Mouse (Mus musculus): ENCODE results near the gene Odf2. TPM values are rescaled to one million over a fixed set of nuclear protein-coding genes. Genes with fewer than 3 reads are reported as not detected.
"Not testable (repeated sequence)": the region's sequence is repeated elsewhere in the genome, so short reads cannot be mapped to it uniquely, and the experiment has no call there.

Gene Odf2
- polyA plus RNA-seq, 1 experiment from 2014 or later, result 72.1 TPM

DNA sequence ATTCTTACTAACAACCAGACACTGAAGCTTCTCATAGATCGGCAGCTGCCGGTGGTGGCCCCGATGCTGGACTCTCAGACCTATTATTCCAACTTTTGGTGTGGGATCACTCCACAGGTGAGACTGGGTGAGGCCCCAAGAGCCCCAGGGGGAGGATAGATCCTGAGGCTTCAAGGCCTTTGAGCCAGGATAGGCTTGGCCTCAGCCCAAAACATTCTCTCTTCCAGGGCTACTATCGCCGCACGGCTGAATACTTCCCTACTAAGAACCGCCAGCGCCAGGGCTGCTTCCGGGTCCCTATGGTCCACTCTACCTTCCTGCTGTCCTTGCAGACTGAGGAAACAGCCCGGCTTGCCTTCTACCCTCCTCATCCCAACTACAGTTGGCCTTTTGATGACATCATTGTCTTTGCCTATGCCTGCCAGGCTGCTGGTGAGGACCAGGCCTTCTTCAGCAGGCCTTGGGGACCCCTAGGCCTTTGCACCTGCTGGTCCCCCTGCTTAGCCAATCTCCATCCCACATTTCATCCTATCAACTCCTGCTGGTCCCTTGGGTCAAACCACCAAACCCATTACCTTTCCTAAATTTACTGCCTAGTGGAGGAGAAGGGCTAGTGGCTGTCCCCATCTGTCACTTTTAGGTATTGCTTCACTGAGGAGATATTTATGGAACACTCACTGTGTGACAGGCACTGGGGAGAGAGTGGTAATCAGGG, 16.3 kb upstream of the Odf2 start:
- no peaks in the 10 kb centered on the region for H3K27me3 ChIP-seq (replicated peaks)
- peak overlapping the region; percentile 1; the same call in 1 of the 2 replicates for H3K4me2 ChIP-seq
- 0 out of 2 replicates have a peak overlapping the region, but pooled peaks have one; percentile 23 for H3K9ac ChIP-seq
- 90% methylated on average over 10 of the region's 10 CpGs for WGBS (ENCODE audit: insufficient replicate concordance)
- peaks cover 69% of the 10 kb centered on the region for H3K36me3 ChIP-seq
- H3K27ac ChIP-seq, result no peak overlapping the region
- H3K4me3 ChIP-seq, result no peak overlapping the region
- H3K9me3 ChIP-seq (replicated peaks), result no peaks in the 10 kb centered on the region
- ATAC-seq, result no peak
- H3K4me1 ChIP-seq, result peaks cover 48% of the 10 kb centered on the region

DNA sequence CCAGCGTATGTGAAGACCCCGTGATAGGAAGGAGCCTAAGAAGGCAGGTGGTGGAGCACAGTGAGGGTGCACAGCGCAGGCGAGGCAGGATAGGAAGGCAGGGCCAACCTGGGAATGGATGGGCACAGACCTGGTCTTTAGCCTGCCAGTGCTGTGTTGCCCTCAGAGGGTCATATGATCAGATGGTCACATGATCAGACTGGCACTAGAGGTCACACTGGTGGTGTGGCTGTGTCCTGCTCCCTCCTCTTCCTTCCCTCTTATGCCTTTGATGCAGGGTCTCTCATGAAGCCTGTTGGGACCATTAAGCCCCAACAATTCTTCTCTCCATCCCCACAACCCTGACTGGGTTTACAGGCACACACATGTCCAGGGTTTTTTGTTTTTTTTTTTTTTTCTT, 15.2 kb upstream of the Odf2 start:
- Histone ChIP-seq H3K4me2 (no peak overlapping the region), H3K27me3 (replicated peaks) (no peaks in the 10 kb centered on the region), H3K36me3 (peaks cover 80% of the 10 kb centered on the region), H3K4me1 (peaks cover 42% of the 10 kb centered on the region), H3K9me3 (replicated peaks) (no peaks in the 10 kb centered on the region), H3K27ac (peak overlapping the region; percentile 55; the same call in 1 of the 2 replicates), H3K9ac (no peak overlapping the region), H3K4me3 (no peak overlapping the region)
- ATAC-seq, result no peak
- 84% methylated on average over 4 of the region's 4 CpGs for WGBS (ENCODE audit: insufficient replicate concordance)

DNA sequence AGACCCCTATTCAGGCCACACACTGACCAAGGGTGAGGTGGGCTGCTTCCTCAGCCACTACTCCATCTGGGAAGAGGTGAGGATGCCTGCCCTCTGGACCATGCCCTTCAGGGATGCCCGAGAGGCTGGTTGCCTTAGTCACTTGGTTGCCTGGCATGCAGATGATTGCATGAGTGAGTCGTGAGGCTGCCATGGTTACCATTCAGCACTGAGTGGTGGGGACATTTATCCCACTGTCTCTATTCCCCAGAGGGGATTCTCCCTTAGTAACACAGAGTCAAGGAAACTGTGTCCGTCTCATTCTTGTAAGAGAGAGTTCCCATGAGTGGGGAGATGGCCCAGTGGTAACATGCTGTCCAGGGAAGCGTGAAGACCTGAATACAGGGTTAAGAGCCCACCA, 11.0 kb upstream of the Odf2 start:
- Histone ChIP-seq H3K9me3 (replicated peaks) (no peaks in the 10 kb centered on the region), H3K4me1 (peaks cover 9% of the 10 kb centered on the region), H3K4me2 (no peak overlapping the region), H3K27ac (no peak overlapping the region), H3K27me3 (replicated peaks) (no peaks in the 10 kb centered on the region), H3K36me3 (peaks cover 88% of the 10 kb centered on the region), H3K4me3 (no peak overlapping the region), H3K9ac (no peak overlapping the region)
- ATAC-seq, result no peak
- 85% methylated on average over 4 of the region's 4 CpGs for WGBS (ENCODE audit: insufficient replicate concordance)

DNA sequence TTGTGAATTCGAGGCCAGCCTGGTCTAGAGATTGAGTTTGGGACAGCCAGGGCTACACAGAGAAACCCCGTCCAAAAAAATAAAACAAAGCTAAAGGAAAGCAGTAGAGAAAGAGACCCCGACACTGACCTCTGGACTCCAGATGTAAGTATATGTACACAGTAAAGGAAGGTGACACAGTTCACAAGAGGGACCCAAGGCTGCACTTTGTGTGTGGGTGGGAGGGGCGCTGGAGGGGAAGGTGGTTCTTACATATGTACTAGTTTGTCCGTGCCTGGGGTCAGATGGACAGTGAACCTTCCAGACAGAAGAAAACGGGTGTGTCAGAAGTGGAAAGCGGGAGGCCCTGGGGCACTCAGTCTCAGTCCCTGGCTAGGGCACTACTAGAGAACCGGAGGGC, 9.8 kb upstream of the Odf2 start:
- H3K9me3 ChIP-seq (replicated peaks), result no peaks in the 10 kb centered on the region
- no peak overlapping the region for H3K27ac ChIP-seq
- H3K4me3 ChIP-seq, result no peak overlapping the region
- peaks cover 77% of the 10 kb centered on the region for H3K36me3 ChIP-seq
- H3K4me1 ChIP-seq, result no peaks in the 10 kb centered on the region
- 73% methylated on average over 8 of the region's 8 CpGs for WGBS (ENCODE audit: insufficient replicate concordance)
- H3K4me2 ChIP-seq, result no peak overlapping the region
- no peak for ATAC-seq
- no peaks in the 10 kb centered on the region for H3K27me3 ChIP-seq (replicated peaks)
- H3K9ac ChIP-seq, result no peak overlapping the region

DNA sequence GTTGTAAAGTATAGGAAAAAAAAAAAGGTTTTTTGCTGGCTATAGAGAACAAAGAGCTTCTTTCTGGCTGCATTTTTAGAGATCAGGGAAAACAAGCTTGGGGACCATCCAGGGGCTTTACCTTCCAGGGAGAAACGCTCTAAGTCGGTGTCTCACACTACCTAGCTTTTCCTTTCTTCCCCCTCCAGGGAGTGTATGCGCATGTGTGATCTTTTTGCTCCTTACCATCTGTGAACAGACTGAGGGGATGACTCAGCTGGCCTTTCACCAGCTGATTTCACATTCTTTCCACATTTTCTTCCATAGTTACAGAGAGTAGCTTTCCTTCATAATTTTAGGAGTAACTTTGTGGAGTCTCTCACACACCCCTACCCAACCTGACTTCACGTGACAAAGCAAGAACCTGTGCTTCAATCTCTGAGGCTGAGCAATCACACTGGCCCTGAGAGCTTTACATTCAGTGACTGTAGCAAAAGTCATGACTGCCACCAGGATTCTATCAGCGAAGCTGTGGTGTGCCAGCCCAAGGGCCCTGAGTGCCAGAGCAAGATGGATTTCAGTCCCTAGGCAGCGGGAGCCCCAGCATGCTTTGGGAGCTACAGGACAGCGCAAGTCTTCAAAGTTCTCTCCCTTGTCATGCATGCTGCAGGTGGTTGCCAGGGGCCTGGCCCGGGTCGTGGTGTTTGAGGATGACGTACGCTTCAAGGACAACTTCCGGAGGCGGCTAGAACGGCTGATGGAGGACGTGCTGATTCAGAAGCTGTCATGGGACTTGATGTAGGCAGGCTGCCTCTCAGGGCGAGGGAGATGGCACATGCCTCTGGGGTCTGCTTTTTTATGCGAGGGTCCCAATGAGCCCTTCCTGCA, 8.8 kb upstream of the Odf2 start:
- Histone ChIP-seq H3K27ac (no peak overlapping the region), H3K9me3 (replicated peaks) (no peaks in the 10 kb centered on the region), H3K4me3 (no peak overlapping the region), H3K27me3 (replicated peaks) (no peaks in the 10 kb centered on the region), H3K4me2 (no peak overlapping the region), H3K4me1 (no peaks in the 10 kb centered on the region), H3K36me3 (peaks cover 67% of the 10 kb centered on the region), H3K9ac (no peak overlapping the region)
- 73% methylated on average over 17 of the region's 17 CpGs for WGBS (ENCODE audit: insufficient replicate concordance)
- ATAC-seq, result no peak

DNA sequence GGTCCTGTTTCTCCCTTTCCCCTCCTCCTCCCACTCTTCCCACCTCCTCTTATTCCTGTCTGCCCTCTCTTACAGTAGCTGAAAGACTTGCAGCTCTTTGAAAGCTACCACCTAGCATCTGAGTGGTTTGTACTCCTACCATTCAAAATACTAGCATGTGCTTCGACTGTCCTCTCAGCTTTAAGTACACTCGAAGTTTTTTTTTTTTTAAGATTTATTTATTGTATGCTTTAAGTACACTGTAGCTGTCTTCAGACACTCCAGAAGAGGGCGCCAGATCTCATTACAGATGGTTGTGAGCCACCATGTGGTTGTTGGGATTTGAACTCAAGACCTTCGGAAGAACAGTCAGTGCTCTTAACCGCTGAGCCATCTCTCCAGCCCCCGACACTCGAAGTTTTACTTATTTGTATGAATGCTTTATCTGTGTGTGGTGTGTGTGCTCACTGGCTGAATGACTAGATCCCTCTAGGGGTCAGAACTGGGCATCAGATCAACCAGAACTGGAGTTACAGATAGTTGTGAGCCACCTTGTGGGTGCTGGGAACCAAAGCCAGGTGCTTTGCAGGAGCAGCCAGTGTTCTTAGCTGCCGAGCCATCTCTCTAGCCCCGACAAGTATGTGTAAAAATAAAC, 2.2 kb upstream of the Odf2 start:
- H3K27ac ChIP-seq; H3K36me3 ChIP-seq; H3K9me3 ChIP-seq (replicated peaks); H3K4me2 ChIP-seq; ATAC-seq; H3K9ac ChIP-seq; H3K4me3 ChIP-seq: not testable (repeated sequence)
- peaks cover 16% of the 10 kb centered on the region for H3K27me3 ChIP-seq (replicated peaks)
- 62% methylated on average over 9 of the region's 9 CpGs for WGBS (ENCODE audit: insufficient replicate concordance)
- H3K4me1 ChIP-seq, result peaks cover 21% of the 10 kb centered on the region

DNA sequence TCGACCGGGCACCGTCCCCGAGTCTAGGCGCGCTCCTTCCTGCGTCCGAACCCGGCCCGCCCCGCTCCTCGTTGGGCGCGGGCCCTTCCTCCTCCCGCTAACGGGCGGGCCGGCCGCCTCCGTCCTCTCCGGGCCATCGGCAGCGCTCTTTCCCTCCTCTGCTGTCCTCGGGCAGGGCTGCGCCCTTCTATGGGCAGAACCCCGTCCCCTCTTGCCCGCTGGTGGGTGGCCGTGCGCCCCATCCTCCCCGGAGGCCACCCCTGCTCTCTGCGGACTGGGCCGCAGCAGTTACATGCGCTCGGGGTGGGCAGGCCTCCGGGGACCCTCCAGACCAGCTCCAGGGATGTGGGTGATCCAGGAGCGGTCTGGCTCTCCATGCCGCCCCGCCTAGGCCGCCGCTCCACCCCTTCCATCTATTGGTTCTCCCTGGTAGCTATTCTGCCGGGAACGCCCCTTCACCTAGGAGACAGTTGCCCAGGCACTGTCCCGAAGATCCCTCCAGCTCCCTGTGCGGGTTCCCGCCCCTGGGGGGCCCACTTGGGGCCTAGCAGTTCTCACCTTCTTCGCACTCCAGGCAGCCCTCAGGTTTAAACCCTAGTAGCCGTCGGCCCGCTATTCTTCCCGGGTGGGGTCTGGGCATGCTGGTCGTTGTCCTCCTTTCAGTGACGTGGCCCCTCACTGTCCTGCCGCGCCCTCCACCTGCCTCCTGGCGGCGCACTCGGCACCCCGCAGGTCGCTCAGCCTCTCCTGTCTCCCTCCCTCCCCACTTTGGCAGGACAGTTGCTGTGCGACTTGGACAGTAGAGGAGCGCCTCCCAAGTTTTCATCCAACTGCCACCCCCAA, 1.2 kb downstream of the Odf2 start:
- Histone ChIP-seq H3K9ac (peak overlapping the region; percentile 97), H3K4me3 (peak overlapping the region; percentile 100), H3K36me3 (peaks cover 41% of the 10 kb centered on the region), H3K9me3 (replicated peaks) (no peaks in the 10 kb centered on the region), H3K27me3 (replicated peaks) (peaks cover 16% of the 10 kb centered on the region), H3K4me2 (peak overlapping the region; percentile 93), H3K4me1 (peaks cover 25% of the 10 kb centered on the region), H3K27ac (peak overlapping the region; percentile 94)
- ATAC-seq, result peak; percentile 94
- WGBS (ENCODE audit: insufficient replicate concordance), result under 1% methylated on average over 56 of the region's 61 CpGs

DNA sequence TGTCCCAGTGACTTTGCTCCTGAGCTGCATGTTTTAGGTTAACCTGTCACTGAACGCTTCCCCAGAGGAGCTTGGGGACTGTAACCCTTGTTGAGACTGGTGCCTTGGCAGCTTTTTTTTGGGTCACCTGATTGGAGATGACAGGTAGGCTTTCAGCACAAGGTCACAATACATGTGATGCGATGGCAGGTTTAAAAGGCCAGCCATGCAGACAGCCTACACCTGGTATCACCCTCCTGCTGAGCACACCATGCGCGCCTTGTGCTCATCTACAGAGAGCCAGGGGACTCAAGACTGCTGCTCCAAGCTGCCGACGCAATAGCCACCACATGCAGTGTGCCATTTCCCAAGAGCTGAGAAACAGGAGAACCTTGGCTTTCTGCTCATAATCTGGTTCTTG, 2.8 kb downstream of the Odf2 start:
- Histone ChIP-seq H3K4me3 (no peak overlapping the region), H3K36me3 (peaks cover 55% of the 10 kb centered on the region), H3K4me2 (peak overlapping the region; percentile 93), H3K27me3 (replicated peaks) (peaks cover 14% of the 10 kb centered on the region), H3K9me3 (replicated peaks) (no peaks in the 10 kb centered on the region), H3K9ac (no peak overlapping the region), H3K27ac (0 out of 2 replicates have a peak overlapping the region, but pooled peaks have one; percentile 2), H3K4me1 (peaks cover 25% of the 10 kb centered on the region)
- WGBS (ENCODE audit: insufficient replicate concordance), result 91% methylated on average over 6 of the region's 6 CpGs
- ATAC-seq, result no peak

DNA sequence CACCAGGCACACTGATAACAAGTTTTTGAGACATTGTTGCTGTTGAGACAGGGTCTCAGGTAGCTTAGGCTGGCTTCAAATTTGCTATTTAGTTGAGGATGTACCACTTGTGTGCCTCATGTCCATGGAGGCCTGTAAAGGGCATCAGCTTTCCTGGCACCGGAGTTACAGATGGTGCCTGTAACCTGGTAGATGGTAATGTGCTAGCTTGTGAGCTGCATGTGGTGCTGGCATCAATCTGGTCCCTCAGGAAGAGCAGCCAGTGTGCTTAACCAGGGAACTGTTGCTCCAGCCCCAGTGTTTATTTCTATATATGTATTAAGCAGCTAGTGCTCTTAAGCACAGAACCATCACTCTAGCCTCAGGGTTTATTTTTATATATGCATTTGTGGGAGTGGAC, 7.0 kb downstream of the Odf2 start:
- H3K9ac ChIP-seq, result no peak overlapping the region
- H3K9me3 ChIP-seq (replicated peaks), result no peaks in the 10 kb centered on the region
- no peak overlapping the region for H3K27ac ChIP-seq
- whole genome bisulfite sequencing (ENCODE audit: insufficient replicate concordance), result 96% methylated on average over 1 of the region's 1 CpGs
- no peak overlapping the region for H3K4me3 ChIP-seq
- ATAC-seq, result no peak
- no peak overlapping the region for H3K4me2 ChIP-seq
- peaks cover 98% of the 10 kb centered on the region for H3K36me3 ChIP-seq
- no peaks in the 10 kb centered on the region for H3K27me3 ChIP-seq (replicated peaks)
- peaks cover 10% of the 10 kb centered on the region for H3K4me1 ChIP-seq

DNA sequence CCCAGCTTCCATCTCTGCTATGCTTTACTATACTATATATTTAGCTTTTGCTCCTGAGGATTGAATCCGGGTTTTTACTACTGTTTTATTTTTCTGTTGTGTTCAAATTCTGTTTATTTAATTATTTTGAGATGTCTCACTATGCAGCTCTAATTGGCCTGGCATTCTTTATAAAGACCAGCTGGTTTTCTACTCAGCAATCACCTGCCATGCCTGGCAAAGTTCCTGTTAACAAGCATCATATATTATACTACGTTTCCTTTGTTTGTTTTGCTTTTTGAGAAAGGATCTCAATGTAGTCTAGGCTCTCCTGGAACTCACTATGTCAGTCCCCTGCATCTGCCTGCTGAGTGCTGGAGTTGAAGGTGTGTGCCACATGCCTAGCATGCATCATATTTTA, 8.3 kb downstream of the Odf2 start:
- H3K9me3 ChIP-seq (replicated peaks), result no peaks in the 10 kb centered on the region
- WGBS (ENCODE audit: insufficient replicate concordance), result 85% methylated on average over 2 of the region's 2 CpGs

DNA sequence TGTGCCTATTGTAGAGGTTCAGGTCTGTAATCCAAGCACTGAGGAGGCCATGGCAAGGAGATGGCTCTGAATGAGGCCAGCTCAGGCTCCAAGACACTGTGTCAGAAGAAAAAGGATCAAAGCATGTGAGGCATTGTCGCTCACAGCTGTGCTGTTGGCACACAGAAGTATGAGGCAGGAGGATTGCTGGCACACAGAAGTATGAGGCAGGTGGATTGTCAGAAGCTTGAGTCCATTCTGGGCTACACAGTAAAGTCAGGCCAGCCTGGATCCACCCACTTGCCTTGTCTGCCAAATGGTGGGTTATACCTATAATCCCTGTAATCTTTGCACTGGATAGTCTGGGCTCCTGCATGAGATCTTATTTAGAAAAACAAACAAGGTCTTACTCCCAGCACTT, 9.1 kb downstream of the Odf2 start:
- Histone ChIP-seq H3K4me2 (no peak overlapping the region), H3K9me3 (replicated peaks) (no peaks in the 10 kb centered on the region), H3K27me3 (replicated peaks) (no peaks in the 10 kb centered on the region), H3K36me3 (peaks cover 99% of the 10 kb centered on the region), H3K9ac (no peak overlapping the region), H3K4me3 (no peak overlapping the region), H3K27ac (no peak overlapping the region), H3K4me1 (no peaks in the 10 kb centered on the region)
- ATAC-seq, result no peak
- 93% methylated on average over 1 of the region's 1 CpGs for WGBS (ENCODE audit: insufficient replicate concordance)

More for the DNA sequence above, 8.3 kb downstream of the Odf2 start:
- ATAC-seq, result no peak
- Histone ChIP-seq H3K4me3 (no peak overlapping the region), H3K4me1 (no peaks in the 10 kb centered on the region), H3K27me3 (replicated peaks) (no peaks in the 10 kb centered on the region), H3K36me3 (peaks cover 99% of the 10 kb centered on the region), H3K9ac (no peak overlapping the region), H3K27ac (no peak overlapping the region), H3K4me2 (no peak overlapping the region)

Measured in liver, embryonic 12.5 days (tissue).